Mouse (Mus musculus): ENCODE results near the gene Arhgdib.
"Not testable (repeated sequence)": the region's sequence is repeated elsewhere in the genome, so short reads cannot be mapped to it uniquely, and the experiment has no call there.

Gene Arhgdib

GRCm38 (mm10) chr6:136941051-136942021 is at the start of gene Arhgdib:
Gene Arhgdib (minus strand): TSS chr6:136941899.
- peak in 1 of 2 experiments; percentile 35 for DNase-seq

- no peak for DNase-seq
Measured at GRCm38 (mm10) chr6:136990557-136990956, 48.9 kb upstream of the Arhgdib start.

GRCm38 (mm10) chr6:136989824-136990497 is 48.3 kb upstream of the Arhgdib start:
- no peak for DNase-seq

- DNase-seq, result no peak
Measured at GRCm38 (mm10) chr6:136988536-136989060, 46.9 kb upstream of the Arhgdib start.

GRCm38 (mm10) chr6:136986718-136987117 is 45.0 kb upstream of the Arhgdib start:
- DNase-seq, result no peak

GRCm38 (mm10) chr6:136986019-136986418 is 44.3 kb upstream of the Arhgdib start:
- no peak for DNase-seq

- no peak for DNase-seq
Measured at GRCm38 (mm10) chr6:136983201-136983600, 41.5 kb upstream of the Arhgdib start.

GRCm38 (mm10) chr6:136982581-136982980 is 40.9 kb upstream of the Arhgdib start:
- no peak for DNase-seq

- DNase-seq, result no peak
Measured at GRCm38 (mm10) chr6:136980331-136980746, 38.6 kb upstream of the Arhgdib start.

GRCm38 (mm10) chr6:136979274-136980082 is 37.8 kb upstream of the Arhgdib start:
- no peak for DNase-seq

- not testable (repeated sequence) for DNase-seq
Measured at GRCm38 (mm10) chr6:136968877-136969276, 27.2 kb upstream of the Arhgdib start.

GRCm38 (mm10) chr6:136967466-136967865 is 25.8 kb upstream of the Arhgdib start:
- no peak for DNase-seq

- no peak for DNase-seq
Measured at GRCm38 (mm10) chr6:136965912-136966311, 24.2 kb upstream of the Arhgdib start.

GRCm38 (mm10) chr6:136964609-136965510 is 23.2 kb upstream of the Arhgdib start:
- peak in 1 of 2 experiments; percentile 29 for DNase-seq

GRCm38 (mm10) chr6:136962957-136963356 is 21.3 kb upstream of the Arhgdib start:
- no peak for DNase-seq

GRCm38 (mm10) chr6:136959131-136959530 is 17.4 kb upstream of the Arhgdib start:
- DNase-seq, result no peak

- no peak for DNase-seq
Measured at GRCm38 (mm10) chr6:136957062-136957461, 15.4 kb upstream of the Arhgdib start.

- no peak for DNase-seq
Measured at GRCm38 (mm10) chr6:136955240-136955639, 13.5 kb upstream of the Arhgdib start.

GRCm38 (mm10) chr6:136954715-136955114 is 13.0 kb upstream of the Arhgdib start:
- DNase-seq, result no peak

GRCm38 (mm10) chr6:136954192-136954591 is 12.5 kb upstream of the Arhgdib start:
- DNase-seq, result no peak

- no peak for DNase-seq
Measured at GRCm38 (mm10) chr6:136952930-136953329, 11.2 kb upstream of the Arhgdib start.
